Mouse (Mus musculus) erythroblast, embryonic 14.5 days (primary cell): Measurements from ENCODE around the gene Ccsap. TPM values are rescaled to one million over a fixed set of nuclear protein-coding genes. Genes with fewer than 3 reads are reported as not detected.

Experiments
- H3K27me3 ChIP-seq: 2 replicates; pipeline ENCODE4 v1.6.1; 2012; ENCODE audit warnings: inconsistent platforms; ENCODE audit not compliant: control insufficient read depth
- H3K36me3 ChIP-seq: 2 replicates; pipeline ENCODE4 v1.6.1; 2012; ENCODE audit warnings: mild to moderate bottlenecking, inconsistent platforms; ENCODE audit not compliant: control insufficient read depth
- H3K4me1 ChIP-seq: 2 replicates; pipeline ENCODE4 v1.6.1; 2012; ENCODE audit warnings: inconsistent platforms; ENCODE audit not compliant: control insufficient read depth
- H3K4me3 ChIP-seq: replicated peaks from 2 replicates; pipeline ENCODE3; 2012; ENCODE audit warnings: moderate library complexity, mild to moderate bottlenecking, inconsistent platforms
- H3K9me3 ChIP-seq: 2 replicates; pipeline ENCODE4 v1.6.1; 2012; ENCODE audit warnings: low read length, inconsistent platforms, mixed read lengths; ENCODE audit not compliant: control insufficient read depth
- GATA1 ChIP-seq: IDR thresholded peaks from 2 replicates; pipeline ENCODE4 v1.6.1; 2012; ENCODE audit warnings: low read length, inconsistent platforms, mixed read lengths
- TAL1 ChIP-seq: IDR thresholded peaks from 3 replicates; pipeline ENCODE4 v1.6.1; 2012; ENCODE audit warnings: low read length, inconsistent platforms, mixed read lengths
- polyA plus RNA-seq: library from polyadenylated mRNA; stranded (reverse); fragments of >175 nt; gene quantifications from 2 replicates; pipeline ENCODE4 v1.2.3, GENCODE M21; 2012

Ccsap gene
- polyA plus RNA-seq, 1 experiment, result 0.98 TPM

DNA sequence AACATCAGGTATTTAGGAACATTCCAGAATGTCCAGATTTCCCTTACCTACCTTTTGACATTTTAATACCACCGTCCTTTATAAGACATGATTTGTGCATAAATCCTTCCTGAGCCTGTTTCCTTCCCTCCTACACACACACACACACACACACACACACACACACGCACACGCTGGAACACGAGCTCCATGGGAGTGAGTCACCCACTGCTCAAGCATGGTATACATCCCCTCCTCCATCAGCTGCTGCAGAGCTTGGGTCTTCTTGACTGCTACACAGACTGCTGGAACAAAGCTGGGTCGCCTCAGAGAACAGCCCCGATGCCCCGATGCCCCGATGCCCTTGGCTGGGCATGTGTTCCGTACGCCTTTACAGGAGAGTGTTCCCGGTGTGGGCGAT lies 13.5 kb downstream of the Ccsap start:
- TF ChIP-seq TAL1, result no peak
- no peaks in the 10 kb centered on the region for H3K9me3 ChIP-seq
- no peak overlapping the region for H3K4me3 ChIP-seq
- peaks cover 9% of the 10 kb centered on the region for H3K4me1 ChIP-seq
- H3K27me3 ChIP-seq, result no peaks in the 10 kb centered on the region
- H3K36me3 ChIP-seq, result peaks cover 39% of the 10 kb centered on the region

DNA sequence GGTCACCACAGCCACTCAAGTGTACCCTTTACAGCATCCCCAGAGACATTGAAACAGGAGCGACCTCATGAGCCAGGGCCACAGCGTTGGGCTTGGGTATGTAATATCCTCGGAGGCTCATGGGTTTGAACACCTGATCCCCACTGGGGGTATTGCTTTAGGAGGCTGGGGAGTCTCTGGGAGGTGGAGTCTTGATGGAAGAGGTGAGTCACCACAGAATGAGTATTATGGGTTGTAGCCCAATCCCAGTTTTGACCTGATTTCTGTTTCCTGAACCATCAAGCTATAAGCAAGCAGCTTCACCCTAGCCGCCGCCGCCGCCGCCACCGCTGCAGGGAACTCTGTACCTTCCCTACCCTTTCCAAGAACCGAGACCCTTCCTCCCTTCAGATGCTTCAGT lies 14.0 kb downstream of the Ccsap start:
- no peaks in the 10 kb centered on the region for H3K27me3 ChIP-seq
- peaks cover 7% of the 10 kb centered on the region for H3K4me1 ChIP-seq
- H3K36me3 ChIP-seq, result peaks cover 44% of the 10 kb centered on the region
- no peak overlapping the region for H3K4me3 ChIP-seq
- no peaks in the 10 kb centered on the region for H3K9me3 ChIP-seq
- TF ChIP-seq TAL1 (no peak), GATA1 (no peak)

GRCm38 (mm10) chr8:123845114-123845513 lies 14.9 kb downstream of the Ccsap start:
- TF ChIP-seq TAL1, result no peak
- TF ChIP-seq GATA1, result no peak
- no peaks in the 10 kb centered on the region for H3K27me3 ChIP-seq
- H3K4me1 ChIP-seq, result peaks cover 7% of the 10 kb centered on the region
- no peaks in the 10 kb centered on the region for H3K9me3 ChIP-seq
- H3K4me3 ChIP-seq, result no peak overlapping the region
- H3K36me3 ChIP-seq, result peaks cover 52% of the 10 kb centered on the region

GRCm38 (mm10) chr8:123844341-123844740 lies 15.7 kb downstream of the Ccsap start:
- TF ChIP-seq GATA1 (no peak), TAL1 (no peak)
- no peaks in the 10 kb centered on the region for H3K27me3 ChIP-seq
- no peak overlapping the region for H3K4me3 ChIP-seq
- H3K4me1 ChIP-seq, result peaks cover 5% of the 10 kb centered on the region
- peaks cover 56% of the 10 kb centered on the region for H3K36me3 ChIP-seq
- no peaks in the 10 kb centered on the region for H3K9me3 ChIP-seq

GRCm38 (mm10) chr8:123842086-123842485 lies 17.9 kb downstream of the Ccsap start:
- H3K36me3 ChIP-seq, result peaks cover 73% of the 10 kb centered on the region
- no peaks in the 10 kb centered on the region for H3K27me3 ChIP-seq
- no peaks in the 10 kb centered on the region for H3K9me3 ChIP-seq
- peaks cover 3% of the 10 kb centered on the region; the same call in 1 of the 2 replicates for H3K4me1 ChIP-seq
- H3K4me3 ChIP-seq, result no peak overlapping the region
- TF ChIP-seq GATA1, result no peak
- no peak for TF ChIP-seq TAL1

- no peak overlapping the region for H3K4me3 ChIP-seq
- H3K4me1 ChIP-seq, result no peaks in the 10 kb centered on the region
- H3K27me3 ChIP-seq, result no peaks in the 10 kb centered on the region
- peaks cover 79% of the 10 kb centered on the region for H3K36me3 ChIP-seq
- H3K9me3 ChIP-seq, result no peaks in the 10 kb centered on the region
- no peak for TF ChIP-seq GATA1
- TF ChIP-seq TAL1, result no peak
Measured at GRCm38 (mm10) chr8:123840578-123841345, 19.2 kb downstream of the Ccsap start.

DNA sequence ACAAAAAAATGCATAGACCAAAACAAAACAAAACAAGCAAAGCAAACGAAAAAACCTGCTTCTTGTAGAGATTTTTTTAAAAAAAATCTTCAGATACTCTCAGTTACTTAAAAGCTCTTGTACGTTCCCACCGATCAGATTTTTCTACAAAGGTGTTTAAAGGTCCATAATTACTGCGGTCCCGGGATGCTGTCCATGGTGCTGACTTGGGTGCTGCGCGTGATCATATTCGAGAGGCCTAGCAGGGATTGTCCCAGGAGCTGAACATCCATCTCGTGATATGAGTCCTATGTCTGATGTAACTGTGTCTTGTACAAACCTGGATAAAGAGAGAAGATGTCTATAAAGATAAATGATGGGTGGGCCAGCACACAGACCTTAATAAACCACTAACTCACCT lies 21.5 kb downstream of the Ccsap start:
- TF ChIP-seq GATA1 (no peak), TAL1 (no peak)
- Histone ChIP-seq H3K4me1 (no peaks in the 10 kb centered on the region), H3K36me3 (peaks cover 84% of the 10 kb centered on the region), H3K9me3 (no peaks in the 10 kb centered on the region), H3K4me3 (no peak overlapping the region), H3K27me3 (no peaks in the 10 kb centered on the region)

DNA sequence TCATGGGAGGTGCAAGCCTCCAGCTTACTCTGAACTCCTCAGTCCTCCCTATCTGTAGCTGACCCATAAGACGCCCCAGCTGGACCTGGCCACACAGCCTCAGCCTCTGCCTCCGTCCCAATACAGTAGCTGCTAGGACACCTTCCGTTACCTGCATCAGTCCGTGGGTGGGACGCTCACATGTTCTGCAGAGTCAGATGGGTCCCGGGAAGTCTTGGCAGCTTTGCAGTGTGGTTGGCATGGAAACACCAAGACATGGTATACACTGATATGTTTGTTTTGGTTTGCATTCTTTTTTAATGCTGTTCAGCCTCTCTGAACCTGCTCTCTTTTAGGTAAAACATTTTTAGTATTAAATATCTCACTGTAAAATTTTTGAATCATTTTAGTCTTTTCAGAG lies 23.7 kb downstream of the Ccsap start:
- no peaks in the 10 kb centered on the region for H3K4me1 ChIP-seq
- no peaks in the 10 kb centered on the region for H3K27me3 ChIP-seq
- no peak overlapping the region for H3K4me3 ChIP-seq
- H3K9me3 ChIP-seq, result no peaks in the 10 kb centered on the region
- TF ChIP-seq TAL1 (no peak), GATA1 (no peak)
- H3K36me3 ChIP-seq, result peaks cover 83% of the 10 kb centered on the region

DNA sequence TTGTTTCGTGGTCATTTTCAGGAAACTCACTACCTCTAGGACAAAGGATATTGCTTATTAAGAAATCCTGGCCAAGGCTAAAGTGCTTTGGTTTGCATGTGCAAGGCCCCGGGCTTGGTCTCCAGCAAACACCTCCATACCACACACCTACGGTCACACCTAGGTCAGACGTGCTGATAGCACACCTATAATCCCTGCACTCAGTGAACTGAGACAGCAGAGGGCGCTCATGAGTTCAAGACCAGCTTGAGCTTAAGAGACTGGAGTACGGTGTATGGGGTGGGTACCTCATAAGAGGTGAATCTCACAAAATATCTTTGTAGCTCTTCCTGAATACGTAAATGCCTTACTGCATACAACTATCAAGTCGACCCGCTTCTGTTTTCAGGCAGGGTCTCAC lies 24.6 kb downstream of the Ccsap start:
- TF ChIP-seq TAL1 (no peak), GATA1 (no peak)
- Histone ChIP-seq H3K27me3 (no peaks in the 10 kb centered on the region), H3K9me3 (no peaks in the 10 kb centered on the region), H3K4me3 (no peak overlapping the region), H3K36me3 (peaks cover 84% of the 10 kb centered on the region), H3K4me1 (no peaks in the 10 kb centered on the region)

DNA sequence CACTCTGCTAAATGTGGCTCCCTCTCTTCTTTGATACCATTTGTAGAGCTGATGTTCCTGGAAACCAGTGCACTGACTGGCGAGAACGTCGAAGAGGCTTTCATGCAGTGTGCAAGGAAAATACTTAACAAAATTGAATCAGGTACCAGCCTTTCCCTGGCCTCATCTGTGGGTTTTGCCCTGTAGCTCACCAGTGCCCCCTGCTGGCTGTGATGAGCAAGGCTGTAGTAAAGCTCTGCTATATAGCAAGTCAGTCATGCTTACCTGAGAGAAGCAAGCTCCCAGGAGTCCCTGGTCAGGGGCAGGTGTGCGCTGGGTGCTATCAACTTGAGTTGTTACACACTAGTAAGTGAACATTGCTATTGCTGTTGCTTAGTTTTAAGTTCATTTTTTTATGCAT lies 27.3 kb downstream of the Ccsap start:
- no peaks in the 10 kb centered on the region for H3K27me3 ChIP-seq
- H3K36me3 ChIP-seq, result peaks cover 91% of the 10 kb centered on the region
- H3K4me1 ChIP-seq, result no peaks in the 10 kb centered on the region
- TF ChIP-seq GATA1 (no peak), TAL1 (no peak)
- H3K9me3 ChIP-seq, result no peaks in the 10 kb centered on the region
- no peak overlapping the region for H3K4me3 ChIP-seq
